Mouse (Mus musculus): ENCODE measurements around the gene Timp2. TPM values are rescaled to one million over a fixed set of nuclear protein-coding genes. Genes with fewer than 3 reads are reported as not detected.

Gene Timp2
- polyA plus RNA-seq (2012; rRNA removed), result 171 and 175 TPM in 2 replicates

GRCm38 (mm10) chr11:118355640-118356039 is at the start of gene Timp2:
TSS of gene Timp2 (minus strand) at chr11:118355740.

GRCm38 (mm10) chr11:118401760-118402280 is 46.3 kb upstream of the Timp2 start, which contains the start of gene Lgals3bp:
TSS of gene Lgals3bp (minus strand) at chr11:118402092.

GRCm38 (mm10) chr11:118342400-118342981 is 13.0 kb downstream of the Timp2 start, which contains the start of gene Cep295nl:
TSS of gene Cep295nl (minus strand) at chr11:118342500.

GRCm38 (mm10) chr11:118289999-118290889 is 65.3 kb downstream of the Timp2 start, which contains the start of gene Usp36:
TSS of gene Usp36 (minus strand) at chr11:118290244.

Other genes with a start within 250 kb of the Timp2 start
- 0.09 and 0.16 TPM in 2 replicates for gene Dnah17, start 225.1 kb downstream of the Timp2 start, polyA plus RNA-seq (2012; rRNA removed)
- gene Cyth1, start 107.1 kb downstream of the Timp2 start, polyA plus RNA-seq (2012; rRNA removed), result 46.6 and 49.7 TPM in 2 replicates
- 18.2 and 19.0 TPM in 2 replicates for gene Usp36, start 65.5 kb downstream of the Timp2 start, polyA plus RNA-seq (2012; rRNA removed)
- gene Cep295nl, start 13.2 kb downstream of the Timp2 start, polyA plus RNA-seq (2012; rRNA removed), result 0.25 and 0.36 TPM in 2 replicates
- gene Lgals3bp, start 46.4 kb upstream of the Timp2 start, polyA plus RNA-seq (2012; rRNA removed), result 11.2 and 14.2 TPM in 2 replicates
- 32.9 and 35.9 TPM in 2 replicates for gene Cant1, start 63.3 kb upstream of the Timp2 start, polyA plus RNA-seq (2012; rRNA removed)
- gene C1qtnf1, start 72.5 kb upstream of the Timp2 start, polyA plus RNA-seq (2012; rRNA removed), result 4.8 and 5.2 TPM in 2 replicates
- gene Engase, start 121.1 kb upstream of the Timp2 start, polyA plus RNA-seq (2012; rRNA removed), result 6.2 and 6.8 TPM in 2 replicates